Mouse (Mus musculus) liver, postnatal 0 days (tissue): Measurements from ENCODE around the gene Sult2b1.

Experiments used
- CTCF ChIP-seq: sonication (generic); IDR thresholded peaks from 2 replicates; pipeline ENCODE4 v1.5.1; 2016; ENCODE audit warnings: antibody characterized with exemption, low read depth
- EP300 ChIP-seq: IDR thresholded peaks from 2 replicates; pipeline ENCODE4 v1.6.1; 2016; ENCODE audit warnings: antibody characterized with exemption, low read depth, mild to moderate bottlenecking

DNA sequence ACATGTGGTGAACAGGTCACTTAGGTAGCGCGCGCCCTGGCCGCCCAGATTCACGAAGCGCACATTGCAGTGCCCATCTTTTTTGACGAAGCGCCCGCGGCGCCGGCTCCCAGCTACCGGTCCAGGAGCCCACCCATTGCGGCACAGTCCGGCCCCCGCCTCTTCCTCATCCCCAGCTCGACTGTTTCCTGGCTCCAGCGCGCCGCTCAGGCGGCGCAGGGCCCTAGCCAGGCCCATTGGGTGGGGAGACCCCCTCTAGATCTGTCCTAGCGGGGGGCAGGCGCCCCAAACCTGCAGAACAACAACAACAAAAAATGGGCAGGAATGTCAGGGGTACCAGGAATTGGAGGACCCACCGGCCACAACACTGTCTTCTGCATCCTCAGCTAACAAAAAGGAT lies 35.4 kb upstream of the Sult2b1 start:
- TF ChIP-seq CTCF (no peak), EP300 (no peak)
